Mouse (Mus musculus): ENCODE data around the gene Rsph10b. TPM values are rescaled to one million over a fixed set of nuclear protein-coding genes. Genes with fewer than 3 reads are reported as not detected.

The Rsph10b gene
- 1.2 TPM for polyA plus RNA-seq (2014; fragmentation: Illumina TruSeq; extraction: RNeasy Lipid Tissue Mini Kit (QIAGEN cat#74804); ENCODE audit: low read depth, low replicate concordance)

DNA sequence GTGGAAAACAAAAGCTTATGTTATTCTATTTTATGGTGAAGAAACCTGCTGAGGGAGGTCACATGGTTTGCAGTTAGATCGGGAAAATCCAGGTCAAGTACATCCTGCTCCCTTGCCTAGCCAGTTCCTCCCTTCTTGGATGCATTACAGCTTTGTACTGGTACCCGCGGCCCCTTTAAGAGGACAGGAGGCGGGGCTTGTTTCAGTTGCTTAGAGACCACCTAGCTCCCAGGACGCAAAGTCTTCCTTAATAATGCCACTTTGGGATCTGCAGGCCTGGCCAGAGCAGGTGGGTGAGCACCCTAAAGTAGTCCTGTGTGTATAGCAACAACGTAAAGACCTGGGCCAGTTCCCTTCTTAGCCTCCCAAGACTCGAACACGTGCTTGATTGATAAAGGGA is at the start of gene Rsph10b:
Rsph10b (plus strand) TSS at position 205 of the 400 bp plus-strand sequence.

DNA sequence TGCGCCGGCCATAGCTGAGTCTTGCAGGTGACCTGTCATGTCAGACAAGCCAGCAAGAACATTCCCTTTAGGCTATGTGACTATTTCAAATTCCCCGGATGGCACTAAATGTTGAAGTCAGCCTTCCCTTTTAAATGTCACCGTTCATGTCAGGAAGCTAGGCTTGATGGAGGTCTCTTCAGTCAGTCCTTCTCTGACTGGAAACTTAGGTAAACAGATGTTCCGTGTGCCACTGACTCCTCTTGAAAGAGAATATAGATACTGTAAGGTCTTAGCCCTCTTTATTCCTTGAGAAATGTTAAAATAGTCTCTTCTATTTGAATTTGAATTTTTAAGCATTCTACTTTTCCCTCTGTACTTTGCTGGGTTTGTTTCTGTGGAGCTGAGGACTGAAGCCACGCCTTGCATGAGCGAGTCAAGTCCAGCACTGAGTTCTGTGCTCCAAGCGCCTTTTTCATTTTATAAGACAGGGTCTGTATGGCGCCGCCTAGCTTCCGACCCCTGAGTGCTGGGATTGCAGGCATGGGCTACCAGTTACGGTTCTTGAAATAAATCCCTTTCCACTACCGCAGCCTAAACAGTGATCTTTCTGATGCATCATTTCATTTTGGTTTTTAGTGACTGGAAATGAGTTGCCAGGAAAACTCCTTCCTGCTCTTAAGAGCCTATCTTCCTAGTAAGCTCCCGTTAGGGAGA is 35.1 kb upstream of the Rsph10b start, which contains the start of gene Ankrd61:
Ankrd61 (minus strand) TSS at position 51 of the 696 bp plus-strand sequence.

DNA sequence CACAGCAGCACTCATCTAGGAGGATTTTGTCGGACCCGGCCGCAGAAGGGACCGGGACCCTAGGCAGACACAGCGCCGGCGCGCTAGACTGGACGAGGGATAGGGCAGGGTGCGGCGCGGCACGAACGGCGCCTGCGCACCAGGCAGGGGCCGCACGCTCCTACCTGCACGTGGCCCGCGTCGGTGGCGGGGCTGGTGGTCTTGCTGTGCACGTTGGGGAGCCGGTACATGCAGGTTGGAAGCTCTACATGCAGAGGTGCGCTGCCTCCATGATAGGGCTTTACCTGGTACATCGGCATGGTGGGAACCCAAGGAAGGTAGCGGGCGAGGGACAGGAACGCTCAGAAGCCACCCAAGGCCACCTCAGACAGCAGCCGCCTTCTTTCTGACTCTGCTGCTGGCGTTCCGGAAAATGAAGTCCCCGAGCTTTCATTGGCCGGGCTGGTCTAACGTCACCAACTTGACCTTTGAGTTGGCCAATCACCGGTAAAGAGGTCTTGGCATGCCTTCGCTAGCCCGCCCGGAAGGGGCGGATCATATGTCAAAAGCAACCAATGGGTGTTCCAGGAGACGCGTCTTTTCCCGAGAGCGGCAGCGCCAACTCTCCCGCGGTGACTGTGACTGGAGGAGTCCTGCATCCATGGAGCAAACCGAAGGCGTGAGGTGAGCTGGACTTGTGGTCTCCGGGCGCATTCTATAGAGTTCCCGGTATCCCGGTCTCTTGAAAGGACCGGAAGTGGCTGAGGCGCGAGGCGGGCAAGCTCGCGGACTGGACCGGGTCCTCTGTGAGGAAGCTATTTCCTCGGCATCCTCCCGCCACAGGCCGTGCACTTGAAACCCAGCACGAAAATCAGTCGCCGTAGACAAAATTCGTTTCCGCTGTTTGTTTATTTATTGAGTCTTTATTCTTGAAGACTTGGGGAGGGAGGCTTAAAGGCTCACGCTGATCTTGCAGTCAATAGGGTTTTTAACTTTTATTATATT is 23.1 kb upstream of the Rsph10b start, which contains the start of the genes Aimp2 and Pms2:
Aimp2 (minus strand) TSS at position 431 of the 984 bp plus-strand sequence.
Pms2 (plus strand) TSS at position 548 of the 984 bp plus-strand sequence.

DNA sequence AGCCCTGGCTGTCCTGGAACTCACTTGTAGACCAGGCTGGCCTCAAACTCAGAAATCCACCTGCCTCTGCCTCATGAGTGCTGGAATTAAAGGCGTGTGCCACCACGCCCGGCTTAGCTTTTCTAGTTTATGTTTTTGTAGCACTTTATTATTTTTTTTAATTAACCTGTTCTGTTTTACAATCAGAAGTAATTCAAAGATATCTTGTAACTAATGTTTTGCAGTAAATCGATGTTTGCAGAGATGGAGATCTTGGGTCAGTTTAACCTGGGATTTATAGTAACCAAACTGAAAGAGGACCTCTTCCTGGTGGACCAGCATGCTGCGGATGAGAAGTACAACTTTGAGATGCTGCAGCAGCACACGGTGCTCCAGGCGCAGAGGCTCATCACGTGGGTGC is 5.0 kb upstream of the Rsph10b start, which contains the start of gene Gm42421:
Gm42421 (plus strand) TSS at position 301 of the 400 bp plus-strand sequence.

DNA sequence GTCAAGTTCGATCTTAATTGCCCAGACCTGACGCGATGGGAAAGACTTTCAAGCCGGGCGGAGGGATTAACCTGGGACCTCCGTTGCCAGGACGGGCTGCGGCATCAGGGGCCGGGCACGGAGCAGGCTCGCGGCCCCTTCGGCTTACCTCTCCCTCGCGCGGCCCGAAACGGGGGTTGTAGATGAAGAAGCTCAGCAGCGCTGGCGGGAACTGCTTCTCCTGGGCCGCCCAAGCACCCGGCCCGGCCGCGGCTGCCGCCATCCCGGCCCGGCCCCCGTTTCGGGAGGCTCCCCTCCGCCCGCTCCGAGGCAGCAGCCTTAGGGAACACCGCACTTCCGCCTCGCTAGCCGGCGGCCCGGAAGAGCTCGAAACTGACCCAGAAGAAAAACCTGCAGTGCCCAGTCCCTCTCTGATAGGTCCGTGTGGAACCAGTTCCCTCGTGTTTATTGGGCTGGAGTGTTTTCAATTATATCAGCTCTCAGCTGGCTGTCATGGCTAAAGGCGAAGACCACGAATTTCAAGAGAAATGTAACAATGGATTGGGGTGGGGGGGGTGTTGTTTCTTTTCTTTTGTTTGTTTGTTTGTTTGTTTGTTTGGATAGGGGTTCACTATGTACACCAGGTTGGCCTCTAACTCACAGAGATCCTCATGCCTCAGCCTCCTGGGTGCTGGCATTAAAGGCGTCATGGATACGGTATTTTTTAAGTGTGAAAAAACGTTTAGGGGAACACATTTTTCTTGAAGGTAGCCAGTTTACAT is 81.9 kb downstream of the Rsph10b start, which contains the start of gene Ccz1:
Ccz1 (minus strand) TSS at position 327 of the 761 bp plus-strand sequence.

DNA sequence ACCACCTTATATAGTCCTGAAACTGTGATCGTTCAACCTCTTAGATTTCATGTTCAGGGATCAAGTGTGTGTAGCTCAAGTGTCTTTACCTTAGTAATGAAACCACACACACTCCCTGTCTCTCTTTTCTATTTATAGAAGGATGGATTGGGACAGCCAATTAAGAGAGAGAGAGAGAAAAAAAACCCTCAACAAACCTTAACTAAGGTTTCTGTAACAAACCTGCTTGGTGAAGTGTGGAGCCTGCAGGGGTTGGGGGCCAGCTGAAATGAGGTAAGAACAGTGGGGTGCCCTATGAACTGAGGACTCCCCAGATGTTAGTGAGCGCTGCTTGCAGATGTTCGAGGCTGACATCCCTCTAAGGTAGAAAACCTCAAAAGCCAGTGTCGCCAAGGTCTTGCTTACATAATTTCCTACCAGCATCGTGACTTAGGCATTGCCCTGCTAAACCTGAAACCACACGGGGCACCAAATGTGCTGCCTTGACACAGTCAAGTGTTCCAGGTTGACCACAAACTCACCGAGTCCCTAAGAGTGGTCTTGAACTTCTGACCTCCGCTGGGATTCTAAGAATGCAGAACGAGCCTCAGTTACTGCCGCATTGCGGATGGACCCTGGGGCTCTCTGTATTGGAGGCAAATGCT is 93.9 kb downstream of the Rsph10b start, which contains the start of gene Ocm:
Ocm (minus strand) TSS at position 51 of the 644 bp plus-strand sequence.

Other genes with a start within 250 kb of the Rsph10b start
- gene Usp42, start 200.8 kb upstream of the Rsph10b start, polyA plus RNA-seq (2014; fragmentation: Illumina TruSeq; extraction: RNeasy Lipid Tissue Mini Kit (QIAGEN cat#74804); ENCODE audit: low read depth, low replicate concordance) = 11.0 TPM
- gene Eif2ak1, start 115.2 kb upstream of the Rsph10b start, polyA plus RNA-seq (2014; fragmentation: Illumina TruSeq; extraction: RNeasy Lipid Tissue Mini Kit (QIAGEN cat#74804); ENCODE audit: low read depth, low replicate concordance) = 62.3 TPM
- not detected for gene Ankrd61, start 35.4 kb upstream of the Rsph10b start, polyA plus RNA-seq (2014; fragmentation: Illumina TruSeq; extraction: RNeasy Lipid Tissue Mini Kit (QIAGEN cat#74804); ENCODE audit: low read depth, low replicate concordance)
- 7.9 TPM for gene Aimp2, start 23.2 kb upstream of the Rsph10b start, polyA plus RNA-seq (2014; fragmentation: Illumina TruSeq; extraction: RNeasy Lipid Tissue Mini Kit (QIAGEN cat#74804); ENCODE audit: low read depth, low replicate concordance)
- 18.7 TPM for gene Pms2, start 23.1 kb upstream of the Rsph10b start, polyA plus RNA-seq (2014; fragmentation: Illumina TruSeq; extraction: RNeasy Lipid Tissue Mini Kit (QIAGEN cat#74804); ENCODE audit: low read depth, low replicate concordance)
- gene Gm42421, start 4.9 kb upstream of the Rsph10b start, polyA plus RNA-seq (2014; fragmentation: Illumina TruSeq; extraction: RNeasy Lipid Tissue Mini Kit (QIAGEN cat#74804); ENCODE audit: low read depth, low replicate concordance) = not detected
- 156 TPM for gene Ccz1, start 81.8 kb downstream of the Rsph10b start, polyA plus RNA-seq (2014; fragmentation: Illumina TruSeq; extraction: RNeasy Lipid Tissue Mini Kit (QIAGEN cat#74804); ENCODE audit: low read depth, low replicate concordance)
- not detected for gene Ocm, start 93.6 kb downstream of the Rsph10b start, polyA plus RNA-seq (2014; fragmentation: Illumina TruSeq; extraction: RNeasy Lipid Tissue Mini Kit (QIAGEN cat#74804); ENCODE audit: low read depth, low replicate concordance)
- gene Lmtk2, start 167.4 kb downstream of the Rsph10b start, polyA plus RNA-seq (2014; fragmentation: Illumina TruSeq; extraction: RNeasy Lipid Tissue Mini Kit (QIAGEN cat#74804); ENCODE audit: low read depth, low replicate concordance) = 12.8 TPM